Mouse (Mus musculus) embryonic fibroblast, embryonic 13.5 days (primary cell): ENCODE measurements around the gene Arg1. TPM values are rescaled to one million over a fixed set of nuclear protein-coding genes. Genes with fewer than 3 reads are reported as not detected.

Experiments used
- H3K27ac ChIP-seq: 2 replicates; pipeline ENCODE4 v1.5.1; 2012; ENCODE audit warnings: low read length, control low read depth, inconsistent platforms; ENCODE audit not compliant: insufficient read depth
- H3K4me1 ChIP-seq: 2 replicates; pipeline ENCODE4 v1.6.1; 2011; ENCODE audit warnings: low read length; ENCODE audit not compliant: control insufficient read depth, insufficient read depth
- H3K4me3 ChIP-seq: 2 replicates; pipeline ENCODE4 v1.5.1; 2011; ENCODE audit warnings: mild to moderate bottlenecking, control low read depth, low read length; ENCODE audit not compliant: insufficient read depth
- CTCF ChIP-seq: IDR thresholded peaks from 2 replicates; pipeline ENCODE4 v1.5.1; 2011; ENCODE audit warnings: mild to moderate bottlenecking, control low read depth, low read length, moderate library complexity, borderline replicate concordance; ENCODE audit not compliant: insufficient read depth
- POLR2A ChIP-seq: IDR thresholded peaks from 2 replicates; pipeline ENCODE4 v1.6.1; 2011; ENCODE audit warnings: low read depth, mild to moderate bottlenecking, control low read depth, low read length, moderate library complexity
- polyA plus RNA-seq: library from polyadenylated mRNA; stranded (reverse); fragments of >200 nt; gene quantifications from 2 replicates; pipeline ENCODE4 v1.2.4, GENCODE M21; 2011; ENCODE audit warnings: low read depth; ENCODE audit not compliant: missing spikeins, insufficient read length

Arg1 gene
- polyA plus RNA-seq, 1 experiment: not detected

- no peak overlapping the region for H3K27ac ChIP-seq
- H3K4me1 ChIP-seq: peaks cover 13% of the 10 kb centered on the region; the same call in 1 of the 2 replicates
- no peak overlapping the region for H3K4me3 ChIP-seq
- TF ChIP-seq CTCF (no peak), POLR2A (no peak)
These were observed 3.0 kb downstream of the Arg1 start for GRCm38 (mm10) chr10:24924296-24924695.

- Histone ChIP-seq H3K4me1 (peaks cover 13% of the 10 kb centered on the region; the same call in 1 of the 2 replicates), H3K27ac (no peak overlapping the region), H3K4me3 (no peak overlapping the region)
- TF ChIP-seq CTCF (no peak), POLR2A (no peak)
These were observed 4.3 kb downstream of the Arg1 start for GRCm38 (mm10) chr10:24922977-24923376.

- Histone ChIP-seq H3K4me3 (no peak overlapping the region), H3K4me1 (no peaks in the 10 kb centered on the region), H3K27ac (no peak overlapping the region)
- TF ChIP-seq POLR2A: no peak
- TF ChIP-seq CTCF: no peak
These were observed 11.8 kb downstream of the Arg1 start for GRCm38 (mm10) chr10:24915486-24915885.

GRCm38 (mm10) chr10:24912576-24912975 is 14.7 kb downstream of the Arg1 start:
- no peak overlapping the region for H3K27ac ChIP-seq
- no peak overlapping the region for H3K4me3 ChIP-seq
- H3K4me1 ChIP-seq: no peaks in the 10 kb centered on the region
- no peak for TF ChIP-seq POLR2A
- TF ChIP-seq CTCF: no peak

- H3K27ac ChIP-seq: no peak overlapping the region
- no peak for TF ChIP-seq CTCF
- TF ChIP-seq POLR2A: no peak
- no peak overlapping the region for H3K4me3 ChIP-seq
- H3K4me1 ChIP-seq: no peaks in the 10 kb centered on the region
These were observed 16.1 kb downstream of the Arg1 start for GRCm38 (mm10) chr10:24911199-24911598.

- H3K4me1 ChIP-seq: no peaks in the 10 kb centered on the region
- H3K27ac ChIP-seq: no peak overlapping the region
- H3K4me3 ChIP-seq: no peak overlapping the region
- TF ChIP-seq POLR2A (no peak), CTCF (no peak)
These were observed 21.7 kb downstream of the Arg1 start for GRCm38 (mm10) chr10:24905627-24906026.

- Histone ChIP-seq H3K27ac (no peak overlapping the region), H3K4me3 (no peak overlapping the region), H3K4me1 (no peaks in the 10 kb centered on the region)
- no peak for TF ChIP-seq POLR2A
- TF ChIP-seq CTCF: peak; percentile 34; the same call in 1 of the 2 replicates
These were observed 31.4 kb downstream of the Arg1 start for GRCm38 (mm10) chr10:24895927-24896326.

DNA sequence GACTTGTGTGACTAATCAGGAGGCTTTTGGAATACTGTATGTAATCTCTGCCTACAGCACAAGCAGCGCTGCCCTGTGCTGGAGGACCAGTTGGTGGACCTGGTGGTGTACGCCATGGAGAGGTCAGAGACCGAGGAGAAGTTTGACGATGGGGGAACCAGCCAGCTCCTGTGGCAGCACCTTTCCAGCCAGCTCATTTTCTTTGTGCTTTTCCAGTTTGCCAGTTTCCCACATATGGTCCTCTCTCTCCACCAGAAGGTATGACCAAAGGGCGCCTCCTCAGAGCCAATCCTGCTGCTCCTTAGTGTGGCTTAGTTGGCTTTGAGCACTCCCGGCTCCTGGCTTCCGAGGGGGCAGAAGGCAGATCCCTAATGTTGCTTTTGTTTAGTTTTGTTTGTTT is 38.9 kb downstream of the Arg1 start:
- TF ChIP-seq POLR2A (no peak), CTCF (no peak)
- no peak overlapping the region for H3K27ac ChIP-seq
- H3K4me1 ChIP-seq: no peaks in the 10 kb centered on the region
- no peak overlapping the region for H3K4me3 ChIP-seq

- Histone ChIP-seq H3K4me3 (no peak overlapping the region), H3K27ac (no peak overlapping the region), H3K4me1 (no peaks in the 10 kb centered on the region)
- TF ChIP-seq POLR2A (no peak), CTCF (peak; percentile 58; the same call in 1 of the 2 replicates)
These were observed 41.3 kb downstream of the Arg1 start for GRCm38 (mm10) chr10:24886008-24886407.

- Histone ChIP-seq H3K4me3 (no peak overlapping the region), H3K4me1 (no peaks in the 10 kb centered on the region), H3K27ac (no peak overlapping the region)
- TF ChIP-seq CTCF: no peak
- TF ChIP-seq POLR2A: no peak
These were observed 53.7 kb downstream of the Arg1 start for GRCm38 (mm10) chr10:24873624-24874023.
